Comparison of ENCODE assay signal across 26 mouse cellular contexts in the genomic region with DNA sequence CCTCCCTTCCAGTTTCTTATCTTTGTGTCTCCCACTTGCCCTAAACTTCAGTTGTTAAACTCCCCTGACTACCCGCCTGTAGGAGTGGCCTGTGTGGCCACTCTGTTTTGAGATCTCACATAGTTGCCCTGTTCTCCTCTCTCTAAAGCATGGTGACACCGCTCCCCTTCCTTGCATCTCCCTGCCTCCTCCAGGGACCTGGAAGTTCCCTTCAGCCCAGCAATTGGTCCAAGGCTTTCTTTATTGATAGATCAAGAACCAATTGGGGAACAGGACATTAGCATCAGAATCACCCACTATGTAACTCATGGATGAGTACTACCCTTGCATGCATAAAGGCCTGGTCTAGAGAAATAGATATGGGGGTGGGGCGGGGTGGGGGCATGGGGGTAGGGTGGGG.
"Had no signal": no experiment of that assay in that cellular context is flagged by ENCODE, and none has a peak within 500 bp of the region (broad histone marks: within the 10 kb centered on the region; RNA-seq: fewer than 3 reads in every experiment).

No protein-coding gene starts in this region.

- H3K27me3 ChIP-seq: heart, embryonic 13.5 days; heart, embryonic 15.5 days; hindbrain, embryonic 15.5 days; intestine, embryonic 15.5 days; limb, embryonic 12.5 days had no signal

- H3K36me3 ChIP-seq: heart, embryonic 13.5 days; heart, embryonic 15.5 days; hindbrain, embryonic 13.5 days; hindbrain, embryonic 15.5 days; intestine, embryonic 15.5 days; limb, embryonic 10.5 days; limb, embryonic 12.5 days; liver, embryonic 13.5 days; liver, embryonic 15.5 days had no signal

- H3K4me1 ChIP-seq: heart, embryonic 15.5 days; intestine, embryonic 15.5 days; liver, embryonic 13.5 days; liver, embryonic 15.5 days had no signal

- H3K9me3 ChIP-seq: heart, embryonic 13.5 days; heart, embryonic 15.5 days; hindbrain, embryonic 13.5 days; hindbrain, embryonic 15.5 days; intestine, embryonic 15.5 days; limb, embryonic 10.5 days; limb, embryonic 12.5 days; liver, embryonic 13.5 days; liver, embryonic 15.5 days had no signal

- H3K4me2 ChIP-seq: heart, embryonic 11.5 days; heart, embryonic 13.5 days; heart, embryonic 15.5 days; hindbrain, embryonic 13.5 days; hindbrain, embryonic 15.5 days; intestine, embryonic 15.5 days; limb, embryonic 12.5 days; liver, embryonic 11.5 days; liver, embryonic 13.5 days; liver, embryonic 15.5 days had no signal

- H3K4me3 ChIP-seq: heart, adult 2 months; heart, embryonic 13.5 days; heart, embryonic 15.5 days; hindbrain, embryonic 13.5 days; hindbrain, embryonic 15.5 days; intestine, embryonic 15.5 days; layer of hippocampus, adult 2 months; left cerebral cortex, adult 2 months; limb, embryonic 10.5 days; limb, embryonic 12.5 days; liver, embryonic 13.5 days; liver, embryonic 15.5 days had no signal

- ATAC-seq: inflammation-experienced regulatory T-cells, adult 6 months; intestine, embryonic 15.5 days; intestine, postnatal 0 days had no signal

- H3K9ac ChIP-seq: heart, embryonic 13.5 days; heart, embryonic 15.5 days; hindbrain, embryonic 13.5 days; hindbrain, embryonic 15.5 days; intestine, embryonic 15.5 days; limb, embryonic 12.5 days; liver, embryonic 13.5 days; liver, embryonic 15.5 days had no signal

- DNase-seq: gastrocnemius, postnatal 14 days; gastrocnemius, postnatal 36 days; heart, adult 11 months; heart, adult 2 months; heart, postnatal 4 days; kidney, adult 18-20 months; kidney, adult 8-10 months; kidney, postnatal 10 days; kidney, postnatal 25 days; kidney, postnatal 4 days; liver; liver, embryonic 13.5 days had no signal

- H3K27ac ChIP-seq: heart, adult 2 months; heart, embryonic 13.5 days; heart, embryonic 15.5 days; hindbrain, embryonic 13.5 days; hindbrain, embryonic 15.5 days; intestine, embryonic 15.5 days; layer of hippocampus, adult 2 months; left cerebral cortex, adult 2 months; limb, embryonic 10.5 days; limb, embryonic 12.5 days; liver, embryonic 13.5 days; liver, embryonic 15.5 days had no signal
